Mouse (Mus musculus) urinary bladder, adult 18-20 months (tissue): ENCODE data around the gene Trabd2b.

ENCODE experiments used
- DNase-seq, 2 experiments: peaks; one replicate each; pipeline ENCODE4 v3.0.0; 2022; ENCODE audit warnings: low spot score in 2 of 2, mixed read lengths in 2 of 2

Trabd2b gene

GRCm38 (mm10) chr4:114605670-114606069, 199.1 kb downstream of the Trabd2b start:
- no peak for DNase-seq

GRCm38 (mm10) chr4:114607873-114608272, 201.3 kb downstream of the Trabd2b start:
- no peak for DNase-seq

GRCm38 (mm10) chr4:114609297-114609696, 202.8 kb downstream of the Trabd2b start:
- DNase-seq, result no peak

- no peak for DNase-seq
Observed at GRCm38 (mm10) chr4:114611166-114611929, 204.8 kb downstream of the Trabd2b start.

- no peak for DNase-seq
Observed at GRCm38 (mm10) chr4:114612032-114612431, 205.5 kb downstream of the Trabd2b start.

- no peak for DNase-seq
Observed at GRCm38 (mm10) chr4:114612827-114613226, 206.3 kb downstream of the Trabd2b start.

GRCm38 (mm10) chr4:114614086-114614485, 207.6 kb downstream of the Trabd2b start:
- DNase-seq, result no peak

GRCm38 (mm10) chr4:114615765-114616164, 209.2 kb downstream of the Trabd2b start:
- no peak for DNase-seq

- no peak for DNase-seq
Observed at GRCm38 (mm10) chr4:114622929-114623328, 216.4 kb downstream of the Trabd2b start.

GRCm38 (mm10) chr4:114624114-114624910, 217.8 kb downstream of the Trabd2b start:
- DNase-seq, result no peak

- no peak for DNase-seq
Observed at GRCm38 (mm10) chr4:114625357-114625756, 218.8 kb downstream of the Trabd2b start.

- no peak for DNase-seq
Observed at GRCm38 (mm10) chr4:114625920-114626319, 219.4 kb downstream of the Trabd2b start.

- DNase-seq, result no peak
Observed at GRCm38 (mm10) chr4:114627674-114628293, 221.3 kb downstream of the Trabd2b start.

GRCm38 (mm10) chr4:114635889-114636288, 229.4 kb downstream of the Trabd2b start:
- peak; percentile 48 to 52 for DNase-seq

GRCm38 (mm10) chr4:114636324-114636723, 229.8 kb downstream of the Trabd2b start:
- no peak for DNase-seq

GRCm38 (mm10) chr4:114637120-114637519, 230.6 kb downstream of the Trabd2b start:
- DNase-seq, result peak in 1 of 2 experiments; percentile 9

- no peak for DNase-seq
Observed at GRCm38 (mm10) chr4:114642469-114642868, 235.9 kb downstream of the Trabd2b start.

GRCm38 (mm10) chr4:114643679-114644208, 237.2 kb downstream of the Trabd2b start:
- DNase-seq, result no peak

- DNase-seq, result no peak
Observed at GRCm38 (mm10) chr4:114645341-114645740, 238.8 kb downstream of the Trabd2b start.

GRCm38 (mm10) chr4:114646825-114647681, 240.5 kb downstream of the Trabd2b start:
- DNase-seq, result no peak

GRCm38 (mm10) chr4:114647689-114648088, 241.2 kb downstream of the Trabd2b start:
- peak; percentile 36 to 73 for DNase-seq
